Mouse (Mus musculus): ENCODE measurements around the gene Shisa5. TPM values are rescaled to one million over a fixed set of nuclear protein-coding genes. Genes with fewer than 3 reads are reported as not detected.

The Shisa5 gene
- total and polyA plus RNA-seq, 3 experiments = 153 to 170 (median 166) TPM

GRCm38 (mm10) chr9:109094553-109095136, 56.3 kb downstream of the Shisa5 start:
- no peak overlapping the region for H3K27ac ChIP-seq (ENCODE audit: insufficient read depth, low read depth)
- dilution Hi-C loops (cut with MboI; ENCODE audit: extremely low pct_ligation_motif_present, extremely low pct_unique_long_range_greater_than_20kb, low sequenced_read_pairs) (no loop called here), in situ Hi-C loops (cut with MboI; ENCODE audit: low pct_ligation_motif_present, low pct_unique_long_range_greater_than_20kb, low sequenced_read_pairs) (no loop called here)
- H3K79me2 ChIP-seq (replicated peaks; ENCODE audit: control insufficient read depth, extremely low read depth, insufficient read depth, poor library complexity, severe bottlenecking) = no peaks in the 10 kb centered on the region
- no peaks in the 10 kb centered on the region for H3K9me3 ChIP-seq (replicated peaks; ENCODE audit: low read length)
- peaks cover 4 to 9% of the 10 kb centered on the region in 2 experiments; a peak in 2 of 4 replicates for H3K4me1 ChIP-seq (ENCODE audit: control insufficient read depth in 1 of 2, insufficient read depth in 2 of 2)
- H3K36me3 ChIP-seq (replicated peaks in 1 of 2; ENCODE audit: control insufficient read depth in 1 of 2, insufficient read depth in 1 of 2, low read length in 1 of 2) = peaks cover 24 to 36% of the 10 kb centered on the region in 2 experiments
- peak overlapping the region; percentile 52; the same call in 1 of the 2 replicates for H3K9ac ChIP-seq (ENCODE audit: insufficient read depth, low read depth)
- no peak for DNase-seq (ENCODE audit: extremely low read depth)
- H3K4me2 ChIP-seq (ENCODE audit: insufficient read depth, low read depth, poor library complexity, severe bottlenecking) = peak overlapping the region; percentile 95
- H3K27me3 ChIP-seq (replicated peaks) = peaks cover 54% of the 10 kb centered on the region
- peak overlapping the region in 1 of 3 experiments; percentile 65 for H3K4me3 ChIP-seq (replicated peaks in 1 of 3; ENCODE audit: low read depth in 2 of 3, low read length in 2 of 3, poor library complexity in 1 of 3)
- TF ChIP-seq ZNF384 (IDR thresholded peaks at IDR 0.05; ENCODE audit: low read depth, low read length) (no peak), MAX (IDR thresholded peaks at IDR 0.05; ENCODE audit: low read length) (no peak), HCFC1 (IDR thresholded peaks at IDR 0.05; ENCODE audit: low read depth, low read length) (no peak), MYC (IDR thresholded peaks at IDR 0.05; ENCODE audit: low read depth, low read length) (no peak), USF2 (conservative IDR thresholded peaks at IDR 0.05; ENCODE audit: low read depth, low read length) (no peak)

GRCm38 (mm10) chr9:109095137-109095982, 57.0 kb downstream of the Shisa5 start, which contains the start of gene Plxnb1:
TSS of gene Plxnb1 (plus strand) at chr9:109095389.
- H3K4me2 ChIP-seq (ENCODE audit: insufficient read depth, low read depth, poor library complexity, severe bottlenecking) = peak within 1 kb of the TSS; percentile 95
- dilution Hi-C loops (cut with MboI; ENCODE audit: extremely low pct_ligation_motif_present, extremely low pct_unique_long_range_greater_than_20kb, low sequenced_read_pairs) = no loop called here
- peak; percentile 56; the same call in 1 of the 2 replicates for TF ChIP-seq UBTF (IDR thresholded peaks at IDR 0.05; ENCODE audit: low read depth, low read length)
- no peak for TF ChIP-seq ZC3H11A (IDR thresholded peaks at IDR 0.05; ENCODE audit: low read depth, low read length)
- TF ChIP-seq NRF1 (IDR thresholded peaks at IDR 0.05; ENCODE audit: low read depth, low read length) = 0 out of 2 replicates have a peak, but pooled peaks have one; percentile 17

GRCm38 (mm10) chr9:109096251-109096661, 57.9 kb downstream of the Shisa5 start:
- dilution Hi-C loops (cut with MboI; ENCODE audit: extremely low pct_ligation_motif_present, extremely low pct_unique_long_range_greater_than_20kb, low sequenced_read_pairs) (no loop called here), in situ Hi-C loops (cut with MboI; ENCODE audit: low pct_ligation_motif_present, low pct_unique_long_range_greater_than_20kb, low sequenced_read_pairs) (no loop called here)
- peaks cover 68% of the 10 kb centered on the region for H3K27me3 ChIP-seq (replicated peaks)
- H3K9me3 ChIP-seq (replicated peaks; ENCODE audit: low read length) = no peaks in the 10 kb centered on the region
- no peak for DNase-seq (ENCODE audit: extremely low read depth)
- no peak for TF ChIP-seq ZC3H11A (IDR thresholded peaks at IDR 0.05; ENCODE audit: low read depth, low read length)
- TF ChIP-seq MAZ (IDR thresholded peaks at IDR 0.05; ENCODE audit: low read depth, low read length) = no peak
- no peak for TF ChIP-seq EP300 (IDR thresholded peaks at IDR 0.05; ENCODE audit: low read length)
- no peak for TF ChIP-seq IRF4 (IDR thresholded peaks at IDR 0.05; ENCODE audit: low read depth, low read length)
- no peak for TF ChIP-seq POLR2AphosphoS2 (IDR thresholded peaks at IDR 0.05; ENCODE audit: low read depth, low read length)
- no peak for TF ChIP-seq UBTF (IDR thresholded peaks at IDR 0.05; ENCODE audit: low read depth, low read length)
- TF ChIP-seq ETS1 (conservative IDR thresholded peaks at IDR 0.05; ENCODE audit: low read depth, low read length) = no peak
- no peak for TF ChIP-seq TCF12 (IDR thresholded peaks at IDR 0.05; ENCODE audit: low read depth, low read length)
- no peak for TF ChIP-seq HCFC1 (IDR thresholded peaks at IDR 0.05; ENCODE audit: low read depth, low read length)
- TF ChIP-seq E2F4 (IDR thresholded peaks at IDR 0.05; ENCODE audit: insufficient replicate concordance, low read depth, low read length) = no peak
- TF ChIP-seq RAD21 (IDR thresholded peaks at IDR 0.05; ENCODE audit: low read depth, low read length) = no peak
- H3K79me2 ChIP-seq (replicated peaks; ENCODE audit: control insufficient read depth, extremely low read depth, insufficient read depth, poor library complexity, severe bottlenecking) = no peaks in the 10 kb centered on the region
- H3K4me2 ChIP-seq (ENCODE audit: insufficient read depth, low read depth, poor library complexity, severe bottlenecking) = no peak overlapping the region
- no peak overlapping the region for H3K4me3 ChIP-seq (replicated peaks in 1 of 3; ENCODE audit: low read depth in 2 of 3, low read length in 2 of 3, poor library complexity in 1 of 3)
- peaks cover 12 to 19% of the 10 kb centered on the region in 2 experiments for H3K36me3 ChIP-seq (replicated peaks in 1 of 2; ENCODE audit: control insufficient read depth in 1 of 2, insufficient read depth in 1 of 2, low read length in 1 of 2)
- peaks cover 4 to 9% of the 10 kb centered on the region in 2 experiments; a peak in 2 of 4 replicates for H3K4me1 ChIP-seq (ENCODE audit: control insufficient read depth in 1 of 2, insufficient read depth in 2 of 2)
- H3K9ac ChIP-seq (ENCODE audit: insufficient read depth, low read depth) = no peak overlapping the region
- H3K27ac ChIP-seq (ENCODE audit: insufficient read depth, low read depth) = no peak overlapping the region

More at GRCm38 (mm10) chr9:109095137-109095982, 57.0 kb downstream of the Shisa5 start, which contains the start of gene Plxnb1:
- no peak for DNase-seq (ENCODE audit: extremely low read depth)
- H3K9ac ChIP-seq (ENCODE audit: insufficient read depth, low read depth) = peak within 1 kb of the TSS; percentile 52
- in situ Hi-C loops (cut with MboI; ENCODE audit: low pct_ligation_motif_present, low pct_unique_long_range_greater_than_20kb, low sequenced_read_pairs) = no loop called here
- no peaks in the 10 kb centered on the region for H3K79me2 ChIP-seq (replicated peaks; ENCODE audit: control insufficient read depth, extremely low read depth, insufficient read depth, poor library complexity, severe bottlenecking)
- H3K27me3 ChIP-seq (replicated peaks) = peaks cover 61% of the 10 kb centered on the region
- peaks cover 20 to 28% of the 10 kb centered on the region in 2 experiments for H3K36me3 ChIP-seq (replicated peaks in 1 of 2; ENCODE audit: control insufficient read depth in 1 of 2, insufficient read depth in 1 of 2, low read length in 1 of 2)
- H3K4me1 ChIP-seq (ENCODE audit: control insufficient read depth in 1 of 2, insufficient read depth in 2 of 2) = peaks cover 4 to 9% of the 10 kb centered on the region in 2 experiments; a peak in 2 of 4 replicates
- H3K27ac ChIP-seq (ENCODE audit: insufficient read depth, low read depth) = no peak within 1 kb of the TSS
- peak within 1 kb of the TSS in 2 of 3 experiments; percentile 23 to 65 for H3K4me3 ChIP-seq (replicated peaks in 1 of 3; ENCODE audit: low read depth in 2 of 3, low read length in 2 of 3, poor library complexity in 1 of 3)
- no peaks in the 10 kb centered on the region for H3K9me3 ChIP-seq (replicated peaks; ENCODE audit: low read length)
